Mouse (Mus musculus): ENCODE results near the gene Mybphl. TPM values are rescaled to one million over a fixed set of nuclear protein-coding genes. Genes with fewer than 3 reads are reported as not detected.

The Mybphl gene
- polyA plus RNA-seq, 1 experiment from 2014 or later, result 0.11 TPM

- H3K4me1 ChIP-seq (ENCODE audit: control insufficient read depth, insufficient read depth, low read depth, low read length), result peaks cover 8% of the 10 kb centered on the region; the same call in 1 of the 2 replicates
- H3K27ac ChIP-seq (ENCODE audit: low read depth, low read length), result no peak overlapping the region
- no peak overlapping the region for H3K9ac ChIP-seq (ENCODE audit: low read depth, low read length)
- H3K9me3 ChIP-seq (ENCODE audit: control insufficient read depth, low read length), result no peaks in the 10 kb centered on the region
- no peak overlapping the region for H3K4me2 ChIP-seq (ENCODE audit: low read length)
- no peak for ATAC-seq
- H3K36me3 ChIP-seq (ENCODE audit: control insufficient read depth, insufficient read depth, low read length), result no peaks in the 10 kb centered on the region
- H3K4me3 ChIP-seq (ENCODE audit: low read length), result no peak overlapping the region
- H3K27me3 ChIP-seq (replicated peaks; ENCODE audit: control insufficient read depth, insufficient read depth, low read length), result no peaks in the 10 kb centered on the region
- WGBS, result 82% methylated on average over 14 of the region's 14 CpGs
Measured at GRCm38 (mm10) chr3:108381945-108382875, 17.5 kb downstream of the Mybphl start.

GRCm38 (mm10) chr3:108383485-108384354 is 19.0 kb downstream of the Mybphl start, which contains the start of gene Psrc1:
Psrc1 (plus strand) TSS chr3:108383839.
- peaks cover 8% of the 10 kb centered on the region; the same call in 1 of the 2 replicates for H3K4me1 ChIP-seq (ENCODE audit: control insufficient read depth, insufficient read depth, low read depth, low read length)
- under 1% methylated on average over 44 of the region's 44 CpGs for WGBS
- peak within 1 kb of the TSS; percentile 68 for H3K9ac ChIP-seq (ENCODE audit: low read depth, low read length)
- H3K4me3 ChIP-seq (ENCODE audit: low read length), result peak within 1 kb of the TSS; percentile 73
- peak within 1 kb of the TSS; percentile 41; the same call in 1 of the 2 replicates for H3K27ac ChIP-seq (ENCODE audit: low read depth, low read length)
- no peaks in the 10 kb centered on the region for H3K27me3 ChIP-seq (replicated peaks; ENCODE audit: control insufficient read depth, insufficient read depth, low read length)
- no peaks in the 10 kb centered on the region for H3K9me3 ChIP-seq (ENCODE audit: control insufficient read depth, low read length)
- ATAC-seq, result peak; percentile 94
- peak within 1 kb of the TSS; percentile 68 for H3K4me2 ChIP-seq (ENCODE audit: low read length)
- no peaks in the 10 kb centered on the region for H3K36me3 ChIP-seq (ENCODE audit: control insufficient read depth, insufficient read depth, low read length)

- Histone ChIP-seq H3K27ac (ENCODE audit: low read depth, low read length) (no peak overlapping the region), H3K27me3 (replicated peaks; ENCODE audit: control insufficient read depth, insufficient read depth, low read length) (no peaks in the 10 kb centered on the region), H3K9ac (ENCODE audit: low read depth, low read length) (no peak overlapping the region; the same call in 1 of the 2 replicates), H3K9me3 (ENCODE audit: control insufficient read depth, low read length) (no peaks in the 10 kb centered on the region), H3K4me1 (ENCODE audit: control insufficient read depth, insufficient read depth, low read depth, low read length) (peaks cover 10% of the 10 kb centered on the region; the same call in 1 of the 2 replicates), H3K36me3 (ENCODE audit: control insufficient read depth, insufficient read depth, low read length) (no peaks in the 10 kb centered on the region), H3K4me3 (ENCODE audit: low read length) (peak overlapping the region; percentile 73), H3K4me2 (ENCODE audit: low read length) (peak overlapping the region; percentile 68)
- ATAC-seq, result no peak
- WGBS, result 39% methylated on average over 2 of the region's 2 CpGs
Measured at GRCm38 (mm10) chr3:108384425-108384824, 19.7 kb downstream of the Mybphl start.

- Histone ChIP-seq H3K9ac (ENCODE audit: low read depth, low read length) (no peak overlapping the region), H3K4me2 (ENCODE audit: low read length) (no peak overlapping the region), H3K27ac (ENCODE audit: low read depth, low read length) (no peak overlapping the region), H3K36me3 (ENCODE audit: control insufficient read depth, insufficient read depth, low read length) (no peaks in the 10 kb centered on the region), H3K4me3 (ENCODE audit: low read length) (no peak overlapping the region), H3K27me3 (replicated peaks; ENCODE audit: control insufficient read depth, insufficient read depth, low read length) (no peaks in the 10 kb centered on the region), H3K4me1 (ENCODE audit: control insufficient read depth, insufficient read depth, low read depth, low read length) (peaks cover 10% of the 10 kb centered on the region; the same call in 1 of the 2 replicates), H3K9me3 (ENCODE audit: control insufficient read depth, low read length) (no peaks in the 10 kb centered on the region)
- 90% methylated on average over 10 of the region's 10 CpGs for WGBS
- no peak for ATAC-seq
Measured at GRCm38 (mm10) chr3:108386186-108386585, 21.5 kb downstream of the Mybphl start.

GRCm38 (mm10) chr3:108389111-108389545 is 24.4 kb downstream of the Mybphl start:
- H3K4me3 ChIP-seq (ENCODE audit: low read length), result no peak overlapping the region
- H3K9ac ChIP-seq (ENCODE audit: low read depth, low read length), result no peak overlapping the region
- WGBS, result 2% methylated on average over 5 of the region's 5 CpGs
- ATAC-seq, result peak; percentile 83
- H3K27me3 ChIP-seq (replicated peaks; ENCODE audit: control insufficient read depth, insufficient read depth, low read length), result no peaks in the 10 kb centered on the region
- H3K4me2 ChIP-seq (ENCODE audit: low read length), result no peak overlapping the region
- no peak overlapping the region for H3K27ac ChIP-seq (ENCODE audit: low read depth, low read length)
- peaks cover 5% of the 10 kb centered on the region; the same call in 1 of the 2 replicates for H3K36me3 ChIP-seq (ENCODE audit: control insufficient read depth, insufficient read depth, low read length)
- peaks cover 4% of the 10 kb centered on the region; the same call in 1 of the 2 replicates for H3K4me1 ChIP-seq (ENCODE audit: control insufficient read depth, insufficient read depth, low read depth, low read length)
- H3K9me3 ChIP-seq (ENCODE audit: control insufficient read depth, low read length), result no peaks in the 10 kb centered on the region

GRCm38 (mm10) chr3:108392299-108392698 is 27.6 kb downstream of the Mybphl start:
- 24% methylated on average over 10 of the region's 10 CpGs for WGBS

GRCm38 (mm10) chr3:108392793-108393192 is 28.1 kb downstream of the Mybphl start:
- Histone ChIP-seq H3K4me2 (ENCODE audit: low read length) (no peak overlapping the region), H3K9me3 (ENCODE audit: control insufficient read depth, low read length) (no peaks in the 10 kb centered on the region), H3K27me3 (replicated peaks; ENCODE audit: control insufficient read depth, insufficient read depth, low read length) (no peaks in the 10 kb centered on the region), H3K4me3 (ENCODE audit: low read length) (no peak overlapping the region), H3K4me1 (ENCODE audit: control insufficient read depth, insufficient read depth, low read depth, low read length) (peaks cover 2% of the 10 kb centered on the region; the same call in 1 of the 2 replicates), H3K9ac (ENCODE audit: low read depth, low read length) (no peak overlapping the region), H3K27ac (ENCODE audit: low read depth, low read length) (no peak overlapping the region), H3K36me3 (ENCODE audit: control insufficient read depth, insufficient read depth, low read length) (peaks cover 34% of the 10 kb centered on the region)
- no peak for ATAC-seq
- 44% methylated on average over 15 of the region's 15 CpGs for WGBS

More at GRCm38 (mm10) chr3:108392299-108392698, 27.6 kb downstream of the Mybphl start:
- H3K4me1 ChIP-seq (ENCODE audit: control insufficient read depth, insufficient read depth, low read depth, low read length), result peaks cover 2% of the 10 kb centered on the region; the same call in 1 of the 2 replicates
- H3K9me3 ChIP-seq (ENCODE audit: control insufficient read depth, low read length), result no peaks in the 10 kb centered on the region
- no peak overlapping the region for H3K27ac ChIP-seq (ENCODE audit: low read depth, low read length)
- no peak for ATAC-seq
- no peak overlapping the region for H3K9ac ChIP-seq (ENCODE audit: low read depth, low read length)
- peaks cover 29% of the 10 kb centered on the region for H3K36me3 ChIP-seq (ENCODE audit: control insufficient read depth, insufficient read depth, low read length)
- no peak overlapping the region for H3K4me3 ChIP-seq (ENCODE audit: low read length)
- H3K4me2 ChIP-seq (ENCODE audit: low read length), result no peak overlapping the region
- no peaks in the 10 kb centered on the region for H3K27me3 ChIP-seq (replicated peaks; ENCODE audit: control insufficient read depth, insufficient read depth, low read length)

- no peaks in the 10 kb centered on the region for H3K27me3 ChIP-seq (replicated peaks; ENCODE audit: control insufficient read depth, insufficient read depth, low read length)
- peaks cover 15% of the 10 kb centered on the region for H3K4me1 ChIP-seq (ENCODE audit: control insufficient read depth, insufficient read depth, low read depth, low read length)
- ATAC-seq, result no peak
- no peaks in the 10 kb centered on the region for H3K9me3 ChIP-seq (ENCODE audit: control insufficient read depth, low read length)
- WGBS, result 87% methylated on average over 9 of the region's 9 CpGs
- H3K27ac ChIP-seq (ENCODE audit: low read depth, low read length), result no peak overlapping the region
- H3K4me3 ChIP-seq (ENCODE audit: low read length), result no peak overlapping the region
- H3K4me2 ChIP-seq (ENCODE audit: low read length), result no peak overlapping the region
- peaks cover 73% of the 10 kb centered on the region for H3K36me3 ChIP-seq (ENCODE audit: control insufficient read depth, insufficient read depth, low read length)
- H3K9ac ChIP-seq (ENCODE audit: low read depth, low read length), result no peak overlapping the region
Measured at GRCm38 (mm10) chr3:108398281-108398680, 33.6 kb downstream of the Mybphl start.
